Mouse (Mus musculus): ENCODE data around the gene Ptdss2. TPM values are rescaled to one million over a fixed set of nuclear protein-coding genes. Genes with fewer than 3 reads are reported as not detected.

The Ptdss2 gene
- polyA plus RNA-seq, 1 experiment from 2014 or later: 70.7 TPM

DNA sequence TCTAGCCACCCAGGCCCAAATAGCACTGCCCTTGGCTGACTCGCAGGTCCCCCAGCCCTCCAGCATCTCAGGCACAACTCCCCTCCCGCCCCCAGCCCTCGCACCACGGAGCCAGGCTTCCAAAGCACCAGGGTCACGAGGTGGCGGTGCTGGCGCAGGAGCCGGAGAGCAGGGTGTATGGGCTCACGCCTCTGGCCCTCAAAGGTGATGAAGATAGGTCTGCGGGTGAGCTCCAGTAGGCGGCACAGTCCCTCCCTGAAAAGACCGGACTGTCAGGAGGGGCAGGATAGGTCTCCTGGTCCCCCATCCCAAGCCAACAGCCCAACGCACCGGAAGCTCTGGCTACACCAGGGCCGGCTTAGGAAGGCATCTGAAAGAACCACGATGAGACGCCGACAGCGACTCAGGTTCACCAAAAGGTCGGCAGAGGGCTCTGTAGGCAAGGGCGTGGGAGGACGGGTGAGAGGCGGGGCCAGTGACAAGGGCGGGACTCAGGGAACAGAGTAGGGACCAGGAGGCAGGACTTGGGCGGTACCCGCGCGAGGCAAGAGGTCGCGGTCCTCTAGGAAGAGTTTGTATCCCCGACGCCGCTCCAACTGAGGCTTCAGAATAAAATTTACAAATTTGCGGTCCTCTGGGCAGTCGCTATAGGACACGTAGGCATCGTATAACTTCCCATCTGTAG, 30.0 kb upstream of the Ptdss2 start:
- no peaks in the 10 kb centered on the region for H3K36me3 ChIP-seq (ENCODE audit: control insufficient read depth, insufficient read depth, low read length)
- H3K27ac ChIP-seq (ENCODE audit: low read depth, low read length): no peak overlapping the region
- no peak overlapping the region for H3K4me3 ChIP-seq (ENCODE audit: low read depth, low read length)
- ATAC-seq (ENCODE audit: low FRiP score): peak; percentile 89
- peak; percentile 94 for DNase-seq (ENCODE audit: low spot score, missing footprints)
- WGBS: 6% methylated on average over 37 of the region's 37 CpGs
- H3K9ac ChIP-seq (ENCODE audit: low read length): peak overlapping the region; percentile 1; the same call in 1 of the 2 replicates
- no peaks in the 10 kb centered on the region for H3K9me3 ChIP-seq (ENCODE audit: control insufficient read depth, low read length)
- peaks cover 29% of the 10 kb centered on the region for H3K27me3 ChIP-seq (ENCODE audit: control insufficient read depth, insufficient read depth, low read length)
- no peaks in the 10 kb centered on the region; the same call in 1 of the 2 replicates for H3K4me1 ChIP-seq (ENCODE audit: control insufficient read depth, insufficient read depth, low read length)
- peak overlapping the region; percentile 30 for H3K4me2 ChIP-seq

- no peak for DNase-seq (ENCODE audit: low spot score, missing footprints)
- no peak for ATAC-seq (ENCODE audit: low FRiP score)
- Histone ChIP-seq H3K9ac (ENCODE audit: low read length) (no peak overlapping the region), H3K9me3 (ENCODE audit: control insufficient read depth, low read length) (no peaks in the 10 kb centered on the region), H3K27me3 (ENCODE audit: control insufficient read depth, insufficient read depth, low read length) (peaks cover 13% of the 10 kb centered on the region), H3K4me3 (ENCODE audit: low read depth, low read length) (no peak overlapping the region), H3K4me2 (no peak overlapping the region), H3K27ac (ENCODE audit: low read depth, low read length) (no peak overlapping the region), H3K36me3 (ENCODE audit: control insufficient read depth, insufficient read depth, low read length) (no peaks in the 10 kb centered on the region), H3K4me1 (ENCODE audit: control insufficient read depth, insufficient read depth, low read length) (no peaks in the 10 kb centered on the region; the same call in 1 of the 2 replicates)
- WGBS: 89% methylated on average over 6 of the region's 6 CpGs
Observed at GRCm38 (mm10) chr7:141093950-141094349, 28.2 kb upstream of the Ptdss2 start.

DNA sequence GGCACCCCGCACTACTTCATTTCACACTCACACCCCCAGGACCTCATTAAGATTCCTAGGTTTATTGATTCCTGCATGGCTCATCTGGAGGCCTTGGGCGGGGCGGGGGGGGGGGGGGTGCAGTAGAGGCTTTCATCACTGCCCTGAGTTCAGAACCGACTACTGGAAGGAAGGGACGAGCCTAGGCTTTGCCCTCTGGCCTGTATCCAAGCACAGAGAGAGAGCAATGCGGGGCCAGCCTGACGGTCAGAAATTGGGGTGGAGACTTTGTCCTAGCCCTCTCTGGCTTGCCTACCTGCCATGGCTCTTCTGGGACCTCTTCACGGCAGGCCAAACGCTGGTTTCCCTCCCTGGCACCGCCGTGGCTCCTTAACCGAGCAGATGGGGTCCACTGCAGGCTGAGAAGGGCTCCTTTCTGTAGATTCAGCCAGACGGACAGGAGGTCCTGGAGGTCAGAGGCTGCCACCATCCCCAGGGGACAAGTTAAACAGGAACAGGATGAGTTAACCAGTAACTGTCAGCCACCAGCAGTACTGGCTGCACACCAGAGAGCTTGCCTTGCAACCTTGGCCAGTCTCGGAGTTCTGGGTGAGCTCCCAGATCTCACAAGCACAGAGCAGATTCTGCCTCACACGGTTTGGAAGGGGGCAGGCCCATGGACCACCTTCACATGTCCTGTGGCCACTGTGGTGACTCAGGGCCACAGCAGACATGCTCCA, 27.5 kb upstream of the Ptdss2 start:
- H3K4me1 ChIP-seq (ENCODE audit: control insufficient read depth, insufficient read depth, low read length): no peaks in the 10 kb centered on the region; the same call in 1 of the 2 replicates
- no peak for DNase-seq (ENCODE audit: low spot score, missing footprints)
- peaks cover 12% of the 10 kb centered on the region for H3K27me3 ChIP-seq (ENCODE audit: control insufficient read depth, insufficient read depth, low read length)

GRCm38 (mm10) chr7:141096021-141096420, 26.2 kb upstream of the Ptdss2 start:
- Histone ChIP-seq H3K4me3 (ENCODE audit: low read depth, low read length) (no peak overlapping the region), H3K27ac (ENCODE audit: low read depth, low read length) (no peak overlapping the region), H3K36me3 (ENCODE audit: control insufficient read depth, insufficient read depth, low read length) (no peaks in the 10 kb centered on the region), H3K9ac (ENCODE audit: low read length) (no peak overlapping the region), H3K27me3 (ENCODE audit: control insufficient read depth, insufficient read depth, low read length) (peaks cover 23% of the 10 kb centered on the region), H3K4me2 (no peak overlapping the region), H3K9me3 (ENCODE audit: control insufficient read depth, low read length) (no peaks in the 10 kb centered on the region), H3K4me1 (ENCODE audit: control insufficient read depth, insufficient read depth, low read length) (peaks cover 5% of the 10 kb centered on the region)
- ATAC-seq (ENCODE audit: low FRiP score): no peak
- WGBS: 89% methylated on average over 6 of the region's 6 CpGs
- DNase-seq (ENCODE audit: low spot score, missing footprints): no peak

More for the DNA sequence above, 27.5 kb upstream of the Ptdss2 start:
- H3K27ac ChIP-seq (ENCODE audit: low read depth, low read length): no peak overlapping the region
- H3K4me2 ChIP-seq: no peak overlapping the region
- no peaks in the 10 kb centered on the region for H3K9me3 ChIP-seq (ENCODE audit: control insufficient read depth, low read length)
- no peaks in the 10 kb centered on the region for H3K36me3 ChIP-seq (ENCODE audit: control insufficient read depth, insufficient read depth, low read length)
- 77% methylated on average over 15 of the region's 15 CpGs for WGBS
- ATAC-seq (ENCODE audit: low FRiP score): no peak
- no peak overlapping the region for H3K9ac ChIP-seq (ENCODE audit: low read length)
- no peak overlapping the region for H3K4me3 ChIP-seq (ENCODE audit: low read depth, low read length)

GRCm38 (mm10) chr7:141096649-141097056, 25.5 kb upstream of the Ptdss2 start:
- Histone ChIP-seq H3K9me3 (ENCODE audit: control insufficient read depth, low read length) (no peaks in the 10 kb centered on the region), H3K27ac (ENCODE audit: low read depth, low read length) (no peak overlapping the region), H3K4me1 (ENCODE audit: control insufficient read depth, insufficient read depth, low read length) (peaks cover 5% of the 10 kb centered on the region), H3K27me3 (ENCODE audit: control insufficient read depth, insufficient read depth, low read length) (peaks cover 24% of the 10 kb centered on the region), H3K36me3 (ENCODE audit: control insufficient read depth, insufficient read depth, low read length) (no peaks in the 10 kb centered on the region), H3K4me2 (no peak overlapping the region), H3K9ac (ENCODE audit: low read length) (no peak overlapping the region), H3K4me3 (ENCODE audit: low read depth, low read length) (no peak overlapping the region)
- ATAC-seq (ENCODE audit: low FRiP score) (no peak), DNase-seq (ENCODE audit: low spot score, missing footprints) (no peak)
- WGBS: 54% methylated on average over 6 of the region's 6 CpGs

- ATAC-seq (ENCODE audit: low FRiP score) (no peak), DNase-seq (ENCODE audit: low spot score, missing footprints) (no peak)
- Histone ChIP-seq H3K4me3 (ENCODE audit: low read depth, low read length) (no peak overlapping the region), H3K9ac (ENCODE audit: low read length) (no peak overlapping the region), H3K27me3 (ENCODE audit: control insufficient read depth, insufficient read depth, low read length) (peaks cover 23% of the 10 kb centered on the region), H3K27ac (ENCODE audit: low read depth, low read length) (no peak overlapping the region), H3K4me2 (no peak overlapping the region), H3K4me1 (ENCODE audit: control insufficient read depth, insufficient read depth, low read length) (peaks cover 5% of the 10 kb centered on the region), H3K36me3 (ENCODE audit: control insufficient read depth, insufficient read depth, low read length) (no peaks in the 10 kb centered on the region), H3K9me3 (ENCODE audit: control insufficient read depth, low read length) (no peaks in the 10 kb centered on the region)
- 80% methylated on average over 5 of the region's 5 CpGs for WGBS
Observed at GRCm38 (mm10) chr7:141097177-141097576, 25.0 kb upstream of the Ptdss2 start.

- H3K4me1 ChIP-seq (ENCODE audit: control insufficient read depth, insufficient read depth, low read length): peaks cover 5% of the 10 kb centered on the region; the same call in 1 of the 2 replicates
- no peaks in the 10 kb centered on the region for H3K36me3 ChIP-seq (ENCODE audit: control insufficient read depth, insufficient read depth, low read length)
- H3K27ac ChIP-seq (ENCODE audit: low read depth, low read length): no peak within 1 kb of the TSS
- no peaks in the 10 kb centered on the region for H3K9me3 ChIP-seq (ENCODE audit: control insufficient read depth, low read length)
- H3K4me3 ChIP-seq (ENCODE audit: low read depth, low read length): peak within 1 kb of the TSS; percentile 28
- DNase-seq (ENCODE audit: low spot score, missing footprints) (peak; percentile 93), ATAC-seq (ENCODE audit: low FRiP score) (0 out of 2 replicates have a peak, but pooled peaks have one; percentile 30)
- H3K27me3 ChIP-seq (ENCODE audit: control insufficient read depth, insufficient read depth, low read length): peaks cover 23% of the 10 kb centered on the region
- WGBS: 2% methylated on average over 56 of the region's 56 CpGs
- H3K4me2 ChIP-seq: peak within 1 kb of the TSS; percentile 44
- H3K9ac ChIP-seq (ENCODE audit: low read length): peak within 1 kb of the TSS; percentile 21; the same call in 1 of the 2 replicates
Observed at GRCm38 (mm10) chr7:141099911-141100691, 22.1 kb upstream of the Ptdss2 start, which contains the start of gene Sigirr. TSS of gene Sigirr (minus strand) at chr7:141100572.

DNA sequence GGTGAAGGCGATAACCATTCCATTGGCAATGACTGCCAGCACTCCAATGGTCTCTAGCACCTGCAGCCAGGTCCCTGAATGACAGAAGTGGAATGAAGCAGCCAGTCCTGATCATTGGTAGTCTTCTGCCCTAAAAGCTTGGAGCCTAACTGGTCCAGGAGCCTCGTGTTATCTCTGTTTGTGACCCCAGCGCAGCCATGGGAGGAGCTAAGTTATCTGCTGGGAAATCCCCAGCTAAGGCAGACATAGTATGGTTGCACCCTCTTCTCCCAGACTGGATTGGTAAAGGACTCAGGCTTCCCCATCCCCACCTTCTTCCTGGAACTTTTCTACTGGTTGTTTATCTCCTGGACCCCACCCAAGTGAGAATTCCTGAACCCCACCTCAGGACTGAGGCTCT, 19.0 kb upstream of the Ptdss2 start:
- ATAC-seq (ENCODE audit: low FRiP score): no peak
- Histone ChIP-seq H3K27ac (ENCODE audit: low read depth, low read length) (no peak overlapping the region), H3K9ac (ENCODE audit: low read length) (no peak overlapping the region), H3K9me3 (ENCODE audit: control insufficient read depth, low read length) (no peaks in the 10 kb centered on the region), H3K4me3 (ENCODE audit: low read depth, low read length) (no peak overlapping the region), H3K27me3 (ENCODE audit: control insufficient read depth, insufficient read depth, low read length) (peaks cover 23% of the 10 kb centered on the region), H3K4me2 (no peak overlapping the region), H3K4me1 (ENCODE audit: control insufficient read depth, insufficient read depth, low read length) (peaks cover 5% of the 10 kb centered on the region; the same call in 1 of the 2 replicates), H3K36me3 (ENCODE audit: control insufficient read depth, insufficient read depth, low read length) (no peaks in the 10 kb centered on the region)
- WGBS: 77% methylated on average over 3 of the region's 3 CpGs
- no peak for DNase-seq (ENCODE audit: low spot score, missing footprints)

Data from midbrain, embryonic 11.5 days (tissue).